Mouse (Mus musculus) left cerebral cortex, adult 9 months (tissue): ENCODE results near the gene Tspan31.

ENCODE experiments used
- DNase-seq, 2 experiments: peaks; one replicate each; pipeline ENCODE4 v3.0.0; 2022; ENCODE audit warnings: low spot score in 2 of 2

Gene Tspan31

GRCm38 (mm10) chr10:127041774-127042338, 28.2 kb downstream of the Tspan31 start:
- peak; percentile 62 to 89 for DNase-seq

GRCm38 (mm10) chr10:127041274-127041766, 28.7 kb downstream of the Tspan31 start, which contains the start of the genes Mettl1 and Eef1akmt3:
Mettl1 (plus strand) TSS chr10:127041414.
Eef1akmt3 (minus strand) TSS chr10:127041513.
- no peak for DNase-seq

GRCm38 (mm10) chr10:127040569-127041214, 29.4 kb downstream of the Tspan31 start:
- DNase-seq, result peak in 1 of 2 experiments; percentile 50

GRCm38 (mm10) chr10:127037641-127038040, 32.4 kb downstream of the Tspan31 start:
- DNase-seq, result no peak

- no peak for DNase-seq
Observed at GRCm38 (mm10) chr10:127036273-127036672, 33.8 kb downstream of the Tspan31 start.

GRCm38 (mm10) chr10:127033301-127033741, 36.7 kb downstream of the Tspan31 start:
- no peak for DNase-seq

GRCm38 (mm10) chr10:127030336-127031296, 39.4 kb downstream of the Tspan31 start, which contains the start of gene Tsfm:
Tsfm (minus strand) TSS chr10:127030840.
- DNase-seq, result peak; percentile 46 to 90

GRCm38 (mm10) chr10:127018422-127018821, 51.6 kb downstream of the Tspan31 start:
- DNase-seq, result no peak
